ENCODE assay signal across 14 mouse cellular contexts in genomic region chr13:77125159-77125558, GRCm38 (mm10).
"Had no signal": no experiment of that assay in that cellular context is flagged by ENCODE, and none has a peak within 500 bp of the region (broad histone marks: within the 10 kb centered on the region; RNA-seq: fewer than 3 reads in every experiment).

No protein-coding gene starts in this region.

- H3K27ac ChIP-seq: left cerebral cortex, adult 2 months; liver, embryonic 13.5 days; midbrain, embryonic 15.5 days; neural tube, embryonic 13.5 days had no signal

- H3K4me2 ChIP-seq: liver, embryonic 13.5 days; midbrain, embryonic 11.5 days; midbrain, embryonic 15.5 days; neural tube, embryonic 13.5 days had no signal

- H3K4me1 ChIP-seq: midbrain, embryonic 15.5 days; neural tube, embryonic 13.5 days had no signal

- DNase-seq: kidney, adult 9 months; kidney, postnatal 25 days; layer of hippocampus, postnatal 36 days; liver, embryonic 13.5 days; lung, adult 2 months; lung, postnatal 14 days; lung, postnatal 4 days; thymus, adult 18-20 months; thymus, postnatal 36 days had no signal

- H3K27me3 ChIP-seq: liver, embryonic 13.5 days; midbrain, embryonic 15.5 days; neural tube, embryonic 13.5 days had no signal

- H3K36me3 ChIP-seq: midbrain, embryonic 15.5 days had no signal

- H3K9me3 ChIP-seq: liver, embryonic 13.5 days; midbrain, embryonic 15.5 days; neural tube, embryonic 13.5 days had no signal

- H3K9ac ChIP-seq: liver, embryonic 13.5 days; midbrain, embryonic 15.5 days; neural tube, embryonic 13.5 days had no signal

- H3K4me3 ChIP-seq: left cerebral cortex, adult 2 months; liver, embryonic 13.5 days; midbrain, embryonic 15.5 days; myocyte; neural tube, embryonic 13.5 days had no signal

- ATAC-seq: midbrain, embryonic 15.5 days had no signal
